Mouse (Mus musculus) stomach, postnatal 0 days (tissue): ENCODE measurements around the gene Pex11a.

Source experiments
- CTCF ChIP-seq: IDR thresholded peaks from 2 replicates; pipeline ENCODE4 v1.5.1; 2016; ENCODE audit warnings: antibody characterized with exemption, low read depth, mild to moderate bottlenecking, moderate library complexity
- EP300 ChIP-seq: optimal IDR thresholded peaks from 2 replicates; pipeline ENCODE3; 2016; ENCODE audit warnings: antibody characterized with exemption

DNA sequence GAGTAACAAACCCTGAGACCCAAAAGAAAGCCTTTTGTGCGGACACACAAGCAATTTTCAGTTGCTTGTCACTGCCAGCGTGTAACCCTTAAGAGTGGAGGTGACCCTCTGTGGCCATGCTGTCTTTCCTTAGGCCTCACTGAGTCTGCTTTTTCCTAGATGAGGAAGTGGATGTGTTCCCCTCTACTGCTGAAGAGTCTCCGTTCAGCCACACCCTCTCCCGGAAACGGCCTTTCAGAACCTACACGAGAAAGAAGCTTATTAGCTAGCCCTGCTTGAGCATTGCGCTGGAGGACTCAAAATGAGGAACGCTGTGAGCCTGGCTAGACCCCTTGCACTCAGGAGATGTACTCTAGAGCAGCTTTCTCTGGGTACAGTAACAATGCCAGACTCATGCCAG is 46.4 kb downstream of the Pex11a start:
- TF ChIP-seq EP300 = no peak
- no peak for TF ChIP-seq CTCF
